Mouse (Mus musculus): ENCODE data around the gene Strap. TPM values are rescaled to one million over a fixed set of nuclear protein-coding genes. Genes with fewer than 3 reads are reported as not detected.

Strap gene
- polyA plus RNA-seq (2015; fragmentation: Nextera tagmentation; extraction: Ambion mirVana), result 181 and 182 TPM in 2 replicates

GRCm38 (mm10) chr6:137734846-137735609, at the start of gene Strap:
Gene Strap (plus strand): TSS chr6:137735078.
- under 1% methylated on average over 78 of the region's 86 CpGs for WGBS
- Histone ChIP-seq H3K27me3 (0 out of 2 replicates have a peak, but pooled peaks cover 2% of the 10 kb centered on the region), H3K4me2 (replicated peaks) (peak within 1 kb of the TSS; percentile 69), H3K4me1 (peaks cover 21% of the 10 kb centered on the region), H3K9me3 (no peaks in the 10 kb centered on the region), H3K27ac (replicated peaks) (peak within 1 kb of the TSS; percentile 82), H3K36me3 (peaks cover 11% of the 10 kb centered on the region), H3K4me3 (peak within 1 kb of the TSS; percentile 81), H3K9ac (replicated peaks) (peak within 1 kb of the TSS; percentile 90)
- peak; percentile 98 for ATAC-seq (replicated peaks)

- WGBS, result 93% methylated on average over 5 of the region's 5 CpGs
- Histone ChIP-seq H3K27me3 (no peaks in the 10 kb centered on the region), H3K4me3 (no peak overlapping the region), H3K4me1 (no peaks in the 10 kb centered on the region), H3K4me2 (replicated peaks) (no peak overlapping the region), H3K9me3 (no peaks in the 10 kb centered on the region), H3K36me3 (no peaks in the 10 kb centered on the region), H3K9ac (replicated peaks) (no peak overlapping the region), H3K27ac (replicated peaks) (no peak overlapping the region)
- ATAC-seq (replicated peaks), result no peak
Observed at GRCm38 (mm10) chr6:137687667-137688066, 47.2 kb upstream of the Strap start.

- H3K9ac ChIP-seq (replicated peaks), result no peak overlapping the region
- H3K27ac ChIP-seq (replicated peaks), result no peak overlapping the region
- ATAC-seq (replicated peaks), result no peak
- H3K4me2 ChIP-seq (replicated peaks), result no peak overlapping the region
- H3K9me3 ChIP-seq, result no peaks in the 10 kb centered on the region
- 89% methylated on average over 3 of the region's 3 CpGs for WGBS
- H3K4me1 ChIP-seq, result no peaks in the 10 kb centered on the region
- no peaks in the 10 kb centered on the region for H3K27me3 ChIP-seq
- no peaks in the 10 kb centered on the region for H3K36me3 ChIP-seq
- no peak overlapping the region for H3K4me3 ChIP-seq
Observed at GRCm38 (mm10) chr6:137688079-137688478, 46.8 kb upstream of the Strap start.

GRCm38 (mm10) chr6:137688506-137689105, 46.3 kb upstream of the Strap start:
- H3K36me3 ChIP-seq, result no peaks in the 10 kb centered on the region
- ATAC-seq (replicated peaks), result no peak
- H3K4me2 ChIP-seq (replicated peaks), result no peak overlapping the region
- H3K4me3 ChIP-seq, result no peak overlapping the region
- no peaks in the 10 kb centered on the region for H3K4me1 ChIP-seq
- no peak overlapping the region for H3K27ac ChIP-seq (replicated peaks)
- H3K9me3 ChIP-seq, result no peaks in the 10 kb centered on the region
- WGBS, result 77% methylated on average over 11 of the region's 11 CpGs
- no peaks in the 10 kb centered on the region for H3K27me3 ChIP-seq
- no peak overlapping the region for H3K9ac ChIP-seq (replicated peaks)

- Histone ChIP-seq H3K9me3 (no peaks in the 10 kb centered on the region), H3K4me1 (no peaks in the 10 kb centered on the region), H3K4me3 (no peak overlapping the region), H3K36me3 (no peaks in the 10 kb centered on the region), H3K4me2 (replicated peaks) (no peak overlapping the region), H3K27ac (replicated peaks) (no peak overlapping the region), H3K9ac (replicated peaks) (no peak overlapping the region), H3K27me3 (no peaks in the 10 kb centered on the region)
- WGBS, result 73% methylated on average over 2 of the region's 2 CpGs
- ATAC-seq (replicated peaks), result no peak
Observed at GRCm38 (mm10) chr6:137690550-137691119, 44.2 kb upstream of the Strap start.

GRCm38 (mm10) chr6:137694310-137694709, 40.6 kb upstream of the Strap start:
- H3K27me3 ChIP-seq, result no peaks in the 10 kb centered on the region

GRCm38 (mm10) chr6:137695046-137695445, 39.8 kb upstream of the Strap start:
- H3K4me1 ChIP-seq, result peaks cover 9% of the 10 kb centered on the region; the same call in 1 of the 2 replicates
- H3K4me2 ChIP-seq (replicated peaks), result no peak overlapping the region
- no peak overlapping the region for H3K4me3 ChIP-seq
- no peak overlapping the region for H3K9ac ChIP-seq (replicated peaks)
- WGBS, result 94% methylated on average over 8 of the region's 8 CpGs
- H3K9me3 ChIP-seq, result no peaks in the 10 kb centered on the region
- H3K27ac ChIP-seq (replicated peaks), result no peak overlapping the region
- no peaks in the 10 kb centered on the region for H3K36me3 ChIP-seq
- ATAC-seq (replicated peaks), result no peak
- no peaks in the 10 kb centered on the region for H3K27me3 ChIP-seq

More at GRCm38 (mm10) chr6:137694310-137694709, 40.6 kb upstream of the Strap start:
- Histone ChIP-seq H3K27ac (replicated peaks) (no peak overlapping the region), H3K9me3 (no peaks in the 10 kb centered on the region), H3K4me2 (replicated peaks) (no peak overlapping the region), H3K4me1 (0 out of 2 replicates have a peak, but pooled peaks cover 5% of the 10 kb centered on the region), H3K9ac (replicated peaks) (no peak overlapping the region), H3K36me3 (no peaks in the 10 kb centered on the region), H3K4me3 (no peak overlapping the region)
- ATAC-seq (replicated peaks), result no peak
- 88% methylated on average over 2 of the region's 2 CpGs for WGBS

- no peaks in the 10 kb centered on the region for H3K36me3 ChIP-seq
- no peak overlapping the region for H3K4me3 ChIP-seq
- H3K4me2 ChIP-seq (replicated peaks), result no peak overlapping the region
- peaks cover 9% of the 10 kb centered on the region; the same call in 1 of the 2 replicates for H3K4me1 ChIP-seq
- no peaks in the 10 kb centered on the region for H3K9me3 ChIP-seq
- no peak overlapping the region for H3K9ac ChIP-seq (replicated peaks)
- WGBS, result 54% methylated on average over 8 of the region's 8 CpGs
- ATAC-seq (replicated peaks), result no peak
- H3K27me3 ChIP-seq, result no peaks in the 10 kb centered on the region
- H3K27ac ChIP-seq (replicated peaks), result no peak overlapping the region
Observed at GRCm38 (mm10) chr6:137696445-137697204, 38.3 kb upstream of the Strap start.

GRCm38 (mm10) chr6:137699434-137699833, 35.4 kb upstream of the Strap start:
- Histone ChIP-seq H3K4me1 (peaks cover 9% of the 10 kb centered on the region; the same call in 1 of the 2 replicates), H3K4me2 (replicated peaks) (no peak overlapping the region), H3K9ac (replicated peaks) (no peak overlapping the region), H3K4me3 (no peak overlapping the region), H3K36me3 (no peaks in the 10 kb centered on the region), H3K27me3 (no peaks in the 10 kb centered on the region), H3K27ac (replicated peaks) (no peak overlapping the region; the same call in 1 of the 2 replicates), H3K9me3 (no peaks in the 10 kb centered on the region)
- WGBS, result 19% methylated on average over 7 of the region's 7 CpGs
- peak; percentile 82 for ATAC-seq (replicated peaks)

GRCm38 (mm10) chr6:137702186-137702585, 32.7 kb upstream of the Strap start:
- ATAC-seq (replicated peaks), result no peak
- Histone ChIP-seq H3K9me3 (no peaks in the 10 kb centered on the region), H3K4me2 (replicated peaks) (no peak overlapping the region), H3K9ac (replicated peaks) (no peak overlapping the region), H3K4me1 (peaks cover 9% of the 10 kb centered on the region; the same call in 1 of the 2 replicates), H3K4me3 (no peak overlapping the region), H3K27me3 (no peaks in the 10 kb centered on the region), H3K36me3 (no peaks in the 10 kb centered on the region), H3K27ac (replicated peaks) (no peak overlapping the region)
- 90% methylated on average over 3 of the region's 3 CpGs for WGBS

GRCm38 (mm10) chr6:137702918-137703317, 32.0 kb upstream of the Strap start:
- no peak overlapping the region for H3K4me2 ChIP-seq (replicated peaks)
- WGBS, result 88% methylated on average over 4 of the region's 4 CpGs
- H3K9ac ChIP-seq (replicated peaks), result no peak overlapping the region
- no peak overlapping the region for H3K27ac ChIP-seq (replicated peaks)
- no peaks in the 10 kb centered on the region for H3K36me3 ChIP-seq
- no peaks in the 10 kb centered on the region for H3K9me3 ChIP-seq
- H3K4me3 ChIP-seq, result no peak overlapping the region
- no peak for ATAC-seq (replicated peaks)
- H3K4me1 ChIP-seq, result peaks cover 9% of the 10 kb centered on the region; the same call in 1 of the 2 replicates
- H3K27me3 ChIP-seq, result no peaks in the 10 kb centered on the region

Measured in forebrain, embryonic 15.5 days (tissue).